Mouse (Mus musculus) brain, embryonic 14.5 days (tissue): Measurements from ENCODE around the gene Tpsb2.

ENCODE experiments used
- CTCF ChIP-seq: fragments of 200-500 bp; IDR thresholded peaks from 2 replicates; pipeline ENCODE4 v1.5.1; 2012; ENCODE audit warnings: inconsistent platforms, mild to moderate bottlenecking, moderate library complexity, borderline replicate concordance; ENCODE audit not compliant: insufficient read depth, insufficient read length; ENCODE audit errors: extremely low read depth
- POLR2A ChIP-seq: fragments of 200-500 bp; IDR thresholded peaks from 2 replicates; pipeline ENCODE4 v1.6.1; 2012; ENCODE audit warnings: mild to moderate bottlenecking, inconsistent platforms, borderline replicate concordance; ENCODE audit not compliant: poor library complexity, insufficient read depth, insufficient read length, severe bottlenecking; ENCODE audit errors: extremely low read depth

DNA sequence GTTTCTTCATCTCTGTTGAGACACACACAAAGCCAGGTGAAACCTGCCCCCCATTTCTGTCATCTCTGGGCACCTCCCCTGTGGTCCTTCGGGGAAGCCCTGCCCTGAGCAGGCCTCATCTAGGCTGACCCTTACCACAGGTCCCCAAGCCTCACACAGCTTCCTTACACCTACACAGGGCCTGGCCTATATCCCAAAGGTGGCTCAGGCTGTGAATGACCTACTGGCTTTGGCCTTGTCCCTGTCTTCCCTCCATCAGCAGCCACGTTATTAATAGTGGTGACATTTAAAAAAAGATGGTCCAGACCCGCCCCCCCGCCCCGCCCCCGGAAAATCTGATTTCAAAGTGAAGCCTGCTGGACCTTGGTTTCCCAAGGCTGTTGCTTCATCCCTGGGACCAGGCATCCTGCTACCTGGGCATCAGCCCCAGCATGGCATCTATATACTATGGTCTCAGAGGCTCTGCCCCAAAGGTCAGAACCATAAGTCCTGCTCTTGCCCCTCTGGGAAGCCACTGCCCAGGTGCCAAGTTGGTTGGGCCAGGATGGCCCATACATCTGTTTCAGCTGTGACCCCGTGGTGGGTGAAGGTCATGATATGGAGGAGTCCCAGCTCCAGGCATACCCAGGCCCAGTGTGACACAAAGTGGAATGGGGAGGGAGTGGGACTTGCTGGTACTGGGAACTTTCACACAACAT, 42.3 kb downstream of the Tpsb2 start:
- TF ChIP-seq POLR2A (no peak), CTCF (no peak)
